Mouse (Mus musculus): ENCODE results near the gene Clec4b2. TPM values are rescaled to one million over a fixed set of nuclear protein-coding genes. Genes with fewer than 3 reads are reported as not detected.
"Not testable (repeated sequence)": the region's sequence is repeated elsewhere in the genome, so short reads cannot be mapped to it uniquely, and the experiment has no call there.

The Clec4b2 gene
- polyA plus RNA-seq, 1 experiment = not detected

DNA sequence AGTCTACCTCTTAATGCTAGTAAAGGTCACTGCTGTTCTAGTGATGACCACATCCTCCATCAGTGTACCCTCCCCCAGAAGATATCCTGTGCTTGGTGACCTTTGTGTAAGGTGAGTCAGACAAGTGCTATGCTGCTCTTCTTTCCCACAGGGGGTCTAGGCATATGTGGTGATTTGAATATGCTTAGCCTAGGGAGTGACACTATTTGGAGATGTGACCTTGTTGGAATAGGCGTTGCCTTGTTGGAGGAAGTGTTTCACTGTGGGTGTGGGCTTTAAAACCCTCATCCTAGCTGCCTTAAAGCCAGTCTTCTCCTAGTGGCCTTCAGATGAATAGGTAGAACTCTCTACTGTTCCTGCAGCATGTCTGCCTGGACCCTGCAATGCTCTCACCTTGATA, 39.0 kb downstream of the Clec4b2 start:
- H3K4me1 ChIP-seq (ENCODE audit: control insufficient read depth, insufficient read depth, low read length) = no peaks in the 10 kb centered on the region
- 75% methylated on average over 1 of the region's 1 CpGs for WGBS
- no peak overlapping the region for H3K4me3 ChIP-seq (ENCODE audit: insufficient read depth, low read depth, low read length)
- TF ChIP-seq POLR2A (IDR thresholded peaks at IDR 0.05; ENCODE audit: insufficient read depth, low read depth, low read length) (no peak), CTCF (IDR thresholded peaks at IDR 0.05; ENCODE audit: insufficient read depth, low read depth, low read length) (no peak)
- no peak overlapping the region for H3K27ac ChIP-seq (ENCODE audit: insufficient read depth, low read depth, low read length)

GRCm38 (mm10) chr6:123227519-123228166, 55.0 kb downstream of the Clec4b2 start:
- Histone ChIP-seq H3K27ac (ENCODE audit: insufficient read depth, low read depth, low read length) (no peak overlapping the region), H3K4me1 (ENCODE audit: control insufficient read depth, insufficient read depth, low read length) (no peaks in the 10 kb centered on the region), H3K4me3 (ENCODE audit: insufficient read depth, low read depth, low read length) (no peak overlapping the region)
- TF ChIP-seq CTCF (IDR thresholded peaks at IDR 0.05; ENCODE audit: insufficient read depth, low read depth, low read length) (no peak), POLR2A (IDR thresholded peaks at IDR 0.05; ENCODE audit: insufficient read depth, low read depth, low read length) (no peak)
- WGBS = 66% methylated on average over 2 of the region's 2 CpGs

DNA sequence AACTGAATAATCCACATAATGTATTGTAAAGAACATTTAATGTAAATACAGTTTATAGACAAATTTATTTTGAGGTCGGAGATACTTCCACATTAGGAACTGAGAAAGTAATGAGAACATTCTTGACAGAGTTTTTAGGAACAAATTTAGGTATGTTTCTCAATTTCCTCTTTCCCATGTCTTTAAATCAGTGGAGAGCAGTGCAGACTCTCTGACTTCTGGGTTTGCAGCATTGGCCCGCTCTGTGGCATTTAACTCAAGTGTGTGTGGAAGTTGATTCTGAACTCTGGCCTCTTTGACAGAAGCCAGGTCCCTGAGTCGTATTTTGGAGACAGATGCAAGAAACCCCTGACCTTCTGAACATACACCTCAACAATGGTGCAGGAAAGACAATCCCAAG, 57.0 kb downstream of the Clec4b2 start, which contains the start of gene Clec4n:
Gene Clec4n, plus strand, starts transcription at position 200 of the 400 bp plus-strand sequence.
- TF ChIP-seq CTCF (IDR thresholded peaks at IDR 0.05; ENCODE audit: insufficient read depth, low read depth, low read length) = no peak
- no peak for TF ChIP-seq POLR2A (IDR thresholded peaks at IDR 0.05; ENCODE audit: insufficient read depth, low read depth, low read length)
- H3K27ac ChIP-seq (ENCODE audit: insufficient read depth, low read depth, low read length) = no peak within 1 kb of the TSS
- no peaks in the 10 kb centered on the region for H3K4me1 ChIP-seq (ENCODE audit: control insufficient read depth, insufficient read depth, low read length)
- WGBS = 68% methylated on average over 3 of the region's 3 CpGs
- no peak within 1 kb of the TSS for H3K4me3 ChIP-seq (ENCODE audit: insufficient read depth, low read depth, low read length)

DNA sequence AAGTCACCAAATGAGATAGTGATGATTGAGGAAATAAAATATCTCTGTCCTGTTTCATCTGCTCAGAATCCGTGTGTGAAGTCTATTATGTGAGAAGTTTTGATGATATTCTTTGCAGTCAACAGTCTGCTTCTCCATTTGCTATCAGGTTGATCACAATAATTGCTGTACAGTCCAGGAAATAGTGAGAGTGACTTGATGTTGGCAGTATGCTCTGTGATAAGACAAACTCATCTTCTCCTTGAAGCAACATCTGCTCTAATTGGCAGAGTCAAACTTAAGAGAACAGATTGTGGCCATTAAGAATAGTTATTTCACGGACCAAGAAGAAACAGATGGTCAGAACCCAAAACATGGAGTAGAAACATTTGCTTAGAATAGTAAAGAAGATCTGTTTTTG, 58.5 kb downstream of the Clec4b2 start:
- Histone ChIP-seq H3K27ac (ENCODE audit: insufficient read depth, low read depth, low read length) (no peak overlapping the region), H3K4me3 (ENCODE audit: insufficient read depth, low read depth, low read length) (no peak overlapping the region), H3K4me1 (ENCODE audit: control insufficient read depth, insufficient read depth, low read length) (no peaks in the 10 kb centered on the region)
- TF ChIP-seq CTCF (IDR thresholded peaks at IDR 0.05; ENCODE audit: insufficient read depth, low read depth, low read length) (no peak), POLR2A (IDR thresholded peaks at IDR 0.05; ENCODE audit: insufficient read depth, low read depth, low read length) (no peak)
- 64% methylated on average over 2 of the region's 2 CpGs for WGBS

GRCm38 (mm10) chr6:123237582-123237981, 64.9 kb downstream of the Clec4b2 start:
- H3K4me1 ChIP-seq (ENCODE audit: control insufficient read depth, insufficient read depth, low read length) = no peaks in the 10 kb centered on the region
- H3K4me3 ChIP-seq (ENCODE audit: insufficient read depth, low read depth, low read length) = no peak overlapping the region
- no peak overlapping the region for H3K27ac ChIP-seq (ENCODE audit: insufficient read depth, low read depth, low read length)
- TF ChIP-seq POLR2A (IDR thresholded peaks at IDR 0.05; ENCODE audit: insufficient read depth, low read depth, low read length) = no peak
- no peak for TF ChIP-seq CTCF (IDR thresholded peaks at IDR 0.05; ENCODE audit: insufficient read depth, low read depth, low read length)

DNA sequence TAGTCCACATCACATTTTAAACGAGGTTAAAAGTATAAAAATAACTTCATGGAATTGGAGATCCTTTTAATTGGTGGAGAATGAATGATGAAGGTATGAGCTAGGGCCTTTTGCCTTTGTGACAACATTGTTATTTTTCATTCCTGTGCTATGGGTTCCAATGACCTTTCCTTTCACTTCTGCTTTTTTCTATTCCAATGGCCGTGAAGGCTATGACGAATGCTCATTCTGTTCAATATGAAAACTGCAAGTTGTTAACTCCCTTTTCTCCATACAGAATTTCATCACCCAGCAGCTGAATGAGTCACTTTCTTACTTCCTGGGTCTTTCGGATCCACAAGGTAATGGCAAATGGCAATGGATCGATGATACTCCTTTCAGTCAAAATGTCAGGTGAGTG, 71.5 kb downstream of the Clec4b2 start:
- 89% methylated on average over 5 of the region's 5 CpGs for WGBS
- TF ChIP-seq CTCF (IDR thresholded peaks at IDR 0.05; ENCODE audit: insufficient read depth, low read depth, low read length) (no peak), POLR2A (IDR thresholded peaks at IDR 0.05; ENCODE audit: insufficient read depth, low read depth, low read length) (no peak)
- no peaks in the 10 kb centered on the region for H3K4me1 ChIP-seq (ENCODE audit: control insufficient read depth, insufficient read depth, low read length)
- H3K4me3 ChIP-seq (ENCODE audit: insufficient read depth, low read depth, low read length) = no peak overlapping the region
- no peak overlapping the region for H3K27ac ChIP-seq (ENCODE audit: insufficient read depth, low read depth, low read length)

DNA sequence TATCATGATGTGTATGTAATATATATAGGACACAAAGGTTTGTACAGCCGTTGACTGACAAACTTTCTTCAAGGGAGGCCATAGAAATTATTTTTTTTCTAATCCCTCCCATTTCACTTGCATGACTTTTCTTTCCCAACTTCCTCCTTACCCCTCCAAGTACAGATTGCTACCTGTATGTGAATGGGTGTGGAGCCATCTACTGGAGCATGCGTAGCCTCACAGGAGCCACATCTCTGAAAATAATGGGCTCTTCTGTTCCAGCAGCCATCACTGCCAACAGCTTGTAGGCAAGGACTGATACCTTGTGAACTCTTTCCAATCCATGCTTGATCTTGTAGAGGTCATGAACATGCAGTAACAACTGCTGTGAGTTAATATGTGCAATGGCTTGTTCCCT, 76.2 kb downstream of the Clec4b2 start:
- 81% methylated on average over 2 of the region's 2 CpGs for WGBS
- H3K27ac ChIP-seq (ENCODE audit: insufficient read depth, low read depth, low read length); H3K4me3 ChIP-seq (ENCODE audit: insufficient read depth, low read depth, low read length); H3K4me1 ChIP-seq (ENCODE audit: control insufficient read depth, insufficient read depth, low read length): not testable (repeated sequence)

DNA sequence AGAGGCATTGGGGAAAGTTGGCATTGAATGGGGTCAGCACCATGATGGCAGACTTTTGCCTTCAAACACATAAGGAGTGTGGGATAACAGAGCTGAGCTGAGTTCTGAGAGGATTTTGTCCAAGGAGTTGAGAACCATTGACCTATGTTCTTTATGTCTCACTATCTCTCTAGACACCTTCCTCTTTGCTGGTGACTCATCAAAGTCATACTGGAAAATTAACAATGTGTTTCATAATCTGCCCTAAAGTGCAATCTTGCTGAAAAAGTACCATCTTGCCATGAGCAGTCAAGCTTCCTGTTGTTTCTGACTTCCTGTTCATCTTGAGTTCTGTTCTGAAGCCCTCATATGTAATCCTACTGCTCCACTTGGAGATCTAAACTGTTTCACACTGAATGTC, 80.0 kb downstream of the Clec4b2 start:
- Histone ChIP-seq H3K27ac (ENCODE audit: insufficient read depth, low read depth, low read length) (no peak overlapping the region), H3K4me1 (ENCODE audit: control insufficient read depth, insufficient read depth, low read length) (no peaks in the 10 kb centered on the region), H3K4me3 (ENCODE audit: insufficient read depth, low read depth, low read length) (no peak overlapping the region)
- TF ChIP-seq POLR2A (IDR thresholded peaks at IDR 0.05; ENCODE audit: insufficient read depth, low read depth, low read length) = no peak
- no peak for TF ChIP-seq CTCF (IDR thresholded peaks at IDR 0.05; ENCODE audit: insufficient read depth, low read depth, low read length)

Other genes starting within 250 kb of the Clec4b2 start
- gene Clec4a3, start 220.4 kb upstream of the Clec4b2 start, polyA plus RNA-seq (2012; ENCODE audit: insufficient read depth, insufficient read length, low replicate concordance, missing spikeins) = not detected in 2 replicates
- gene Clec4a4, start 182.5 kb upstream of the Clec4b2 start, polyA plus RNA-seq (2012; ENCODE audit: insufficient read depth, insufficient read length, low replicate concordance, missing spikeins) = not detected in 2 replicates
- not detected in 2 replicates for gene Clec4b1, start 122.9 kb upstream of the Clec4b2 start, polyA plus RNA-seq (2012; ENCODE audit: insufficient read depth, insufficient read length, low replicate concordance, missing spikeins)
- not detected in 2 replicates for gene Clec4a2, start 66.5 kb upstream of the Clec4b2 start, polyA plus RNA-seq (2012; ENCODE audit: insufficient read depth, insufficient read length, low replicate concordance, missing spikeins)
- gene Clec4n, start 57.0 kb downstream of the Clec4b2 start, polyA plus RNA-seq (2012; ENCODE audit: insufficient read depth, insufficient read length, low replicate concordance, missing spikeins) = not detected in 2 replicates
- gene Clec4d, start 89.2 kb downstream of the Clec4b2 start, polyA plus RNA-seq (2012; ENCODE audit: insufficient read depth, insufficient read length, low replicate concordance, missing spikeins) = not detected in 2 replicates
- gene Clec4e, start 117.0 kb downstream of the Clec4b2 start, polyA plus RNA-seq (2012; ENCODE audit: insufficient read depth, insufficient read length, low replicate concordance, missing spikeins) = not detected in 2 replicates
- not detected in 2 replicates for gene Vmn2r19, start 135.4 kb downstream of the Clec4b2 start, polyA plus RNA-seq (2012; ENCODE audit: insufficient read depth, insufficient read length, low replicate concordance, missing spikeins)
- gene Vmn2r20, start 245.2 kb downstream of the Clec4b2 start, polyA plus RNA-seq (2012; ENCODE audit: insufficient read depth, insufficient read length, low replicate concordance, missing spikeins) = not detected in 2 replicates

All from olfactory bulb, adult 2 months (tissue).